Mouse (Mus musculus): ENCODE measurements at regions not wholly inside any gene's neighbourhood (a gene's known extent, or its start where the extent isn't known, plus 50 kb on each side); places are given as distances from the start of the nearest gene placed in this dataset.
"Not testable (repeated sequence)": the region's sequence is repeated elsewhere in the genome, so short reads cannot be mapped to it uniquely, and the experiment has no call there.

DNA sequence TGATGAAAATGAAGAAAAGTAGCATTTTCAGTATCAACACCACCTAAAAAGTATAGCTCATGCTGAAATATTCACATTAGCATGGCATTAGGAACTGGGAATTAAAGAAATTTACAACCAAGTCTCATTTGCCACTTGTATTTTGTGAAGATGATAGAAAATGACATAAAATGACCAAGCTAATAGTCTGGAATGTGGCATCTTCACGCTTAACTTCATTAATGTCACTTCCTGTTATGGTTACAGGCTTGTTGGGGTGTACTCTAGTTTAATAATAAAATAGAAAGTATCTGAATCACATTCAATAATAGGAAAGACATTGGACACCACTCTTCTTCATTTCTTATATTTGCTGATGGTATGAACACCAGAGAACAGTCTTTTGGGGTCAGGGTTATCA is 167.1 kb downstream of the Pcdh17 start:
- no peak for DNase-seq (ENCODE audit: low spot score)

DNA sequence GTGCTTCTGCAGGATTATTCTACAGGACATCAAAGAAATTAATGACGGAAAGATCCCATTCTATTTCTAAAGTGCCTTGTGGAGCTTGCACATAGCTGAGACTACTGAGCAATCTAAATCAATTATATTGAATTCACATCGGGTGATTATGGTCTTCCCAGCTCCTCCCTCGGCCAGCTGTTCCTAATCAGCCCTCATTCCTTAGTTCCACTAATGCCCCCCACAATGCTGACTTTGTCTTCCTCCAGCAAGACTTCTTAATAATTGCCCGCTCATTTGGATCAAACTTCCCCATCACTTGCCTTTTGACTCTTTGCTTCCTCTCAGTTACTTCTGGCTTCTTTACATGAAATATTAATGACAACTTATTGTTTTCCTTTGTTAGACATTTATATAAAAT is 169.2 kb downstream of the Pcdh17 start:
- DNase-seq (ENCODE audit: low spot score), result peak; percentile 40

DNA sequence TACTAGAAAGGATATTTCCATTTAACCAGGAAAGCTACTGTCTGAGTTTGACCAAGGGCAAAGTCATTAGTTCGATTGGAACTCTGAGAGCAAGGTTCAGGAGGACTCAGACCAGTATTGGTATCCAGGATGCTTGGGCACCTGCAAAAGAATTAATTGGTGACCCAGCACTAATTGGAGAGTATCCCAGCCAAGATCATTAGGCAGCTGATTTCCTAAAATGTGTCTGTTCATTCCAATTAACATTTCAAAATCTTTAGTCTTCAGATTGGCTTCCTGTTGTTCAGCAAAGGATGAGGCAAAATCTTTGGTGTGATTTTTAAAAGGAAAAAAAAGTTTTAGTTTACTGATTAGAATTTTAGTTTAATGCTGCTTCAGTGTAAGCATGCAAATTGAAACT is 201.7 kb downstream of the Pcdh17 start:
- DNase-seq (ENCODE audit: low spot score), result no peak

DNA sequence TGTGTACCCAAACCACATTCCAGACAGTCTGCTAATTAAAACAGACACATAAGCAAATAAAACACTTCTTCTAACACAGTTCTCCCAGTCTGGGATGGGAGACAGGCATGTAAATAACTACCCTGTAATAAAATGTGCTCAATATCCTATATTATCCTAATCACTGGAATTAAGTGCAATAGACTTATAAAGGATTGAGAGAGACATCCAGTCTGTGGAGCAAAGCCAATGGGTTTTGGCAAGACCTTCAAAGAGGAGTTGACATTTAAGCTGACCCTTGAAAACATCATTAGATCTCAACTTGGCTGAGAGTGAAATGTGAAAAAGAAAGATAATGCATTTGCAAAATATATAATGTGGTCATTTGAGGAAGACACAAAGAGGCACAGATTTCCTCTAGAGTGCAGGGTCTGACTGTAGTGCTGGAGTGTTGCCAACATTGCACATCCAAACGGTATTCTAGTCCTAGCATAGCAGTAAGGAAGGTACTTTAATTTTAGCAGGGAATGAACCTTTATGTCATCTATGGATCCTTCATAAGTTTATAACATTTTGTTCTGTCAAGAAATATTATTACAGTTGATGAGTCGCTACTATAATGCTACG is 202.7 kb downstream of the Pcdh17 start:
- no peak for DNase-seq (ENCODE audit: low spot score)

DNA sequence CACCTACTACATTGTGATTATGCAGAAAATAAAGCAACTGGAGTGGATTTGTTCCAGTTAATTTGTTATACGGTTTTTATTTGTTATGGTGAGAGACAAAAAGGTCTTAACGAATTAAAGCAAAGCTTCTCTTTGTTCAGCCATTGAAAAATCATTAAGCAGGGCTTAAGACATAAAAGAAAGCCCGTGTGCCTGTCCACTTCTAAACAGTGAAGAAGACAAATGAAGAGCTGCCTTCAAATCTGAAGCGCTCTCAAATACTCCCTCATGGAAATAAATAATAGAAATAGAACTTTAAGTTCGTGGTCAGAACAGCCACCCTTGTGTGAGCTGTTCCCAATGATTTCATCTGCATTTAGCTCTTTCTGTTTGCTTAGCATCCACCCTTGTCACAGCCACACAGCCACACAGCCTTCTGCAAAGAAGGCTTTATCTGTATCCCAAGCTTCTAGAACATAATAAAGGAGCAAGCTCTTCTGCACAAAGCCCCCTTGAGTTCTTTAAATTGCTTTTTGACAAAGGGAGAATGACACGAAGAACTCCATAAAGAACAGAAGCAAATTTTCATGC is 215.9 kb downstream of the Pcdh17 start:
- peak; percentile 15 for DNase-seq (ENCODE audit: low spot score)

DNA sequence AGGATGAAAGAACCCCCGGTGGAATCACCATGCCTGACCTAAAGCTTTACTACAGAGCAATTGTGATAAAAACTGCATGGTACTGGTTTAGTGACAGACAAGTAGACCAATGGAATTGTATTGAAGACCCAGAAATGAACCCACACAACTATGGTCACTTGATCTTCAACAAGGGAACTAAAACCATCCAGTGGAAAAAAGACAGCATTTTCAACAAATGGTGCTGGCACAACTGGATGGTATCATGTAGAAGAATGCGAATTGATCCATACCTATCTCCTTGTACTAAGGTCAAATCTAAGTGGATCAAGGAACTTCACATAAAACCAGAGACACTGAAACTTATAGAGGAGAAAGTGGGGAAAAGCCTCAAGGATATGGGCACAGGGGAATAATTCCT is 224.3 kb downstream of the Pcdh17 start:
- not testable (repeated sequence) for DNase-seq (ENCODE audit: low spot score)

DNA sequence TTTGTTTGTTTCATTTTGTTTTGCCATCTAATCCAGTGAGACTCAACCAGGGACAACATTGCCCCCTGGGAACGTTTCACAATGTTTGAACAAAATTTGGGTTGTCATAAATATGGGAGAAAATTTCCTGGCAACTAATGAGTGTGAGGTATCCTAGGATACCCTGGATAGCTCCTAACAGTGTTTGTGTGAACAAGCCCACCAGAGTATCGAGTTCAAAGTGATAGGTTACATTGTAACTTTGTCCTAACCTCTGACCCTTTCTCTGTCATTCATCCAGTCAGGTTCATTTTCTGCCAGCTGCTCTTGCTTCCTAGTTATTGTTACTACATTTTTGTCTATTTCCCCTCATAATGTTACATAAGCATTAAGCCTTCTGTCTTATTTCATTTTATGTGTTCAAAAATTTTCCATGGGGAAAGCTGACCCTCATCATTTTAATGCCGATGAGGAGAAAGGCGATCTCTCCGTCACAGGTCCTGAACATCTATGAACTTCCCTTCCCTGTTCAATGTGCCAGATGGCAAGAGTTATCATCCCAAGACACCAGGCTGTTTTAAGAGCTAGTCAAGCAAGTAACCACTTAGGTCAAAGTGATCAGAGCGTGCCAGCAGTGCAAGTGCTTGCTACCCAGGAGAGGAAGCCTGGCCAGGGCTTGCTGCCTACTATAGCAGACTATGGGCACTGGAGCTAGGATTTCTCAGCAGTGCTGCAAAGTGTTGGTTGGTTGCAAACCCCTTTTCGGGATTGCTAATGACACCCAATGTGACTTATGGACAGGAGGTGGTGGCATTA is 228.5 kb downstream of the Pcdh17 start:
- peak; percentile 27 for DNase-seq (ENCODE audit: low spot score)

DNA sequence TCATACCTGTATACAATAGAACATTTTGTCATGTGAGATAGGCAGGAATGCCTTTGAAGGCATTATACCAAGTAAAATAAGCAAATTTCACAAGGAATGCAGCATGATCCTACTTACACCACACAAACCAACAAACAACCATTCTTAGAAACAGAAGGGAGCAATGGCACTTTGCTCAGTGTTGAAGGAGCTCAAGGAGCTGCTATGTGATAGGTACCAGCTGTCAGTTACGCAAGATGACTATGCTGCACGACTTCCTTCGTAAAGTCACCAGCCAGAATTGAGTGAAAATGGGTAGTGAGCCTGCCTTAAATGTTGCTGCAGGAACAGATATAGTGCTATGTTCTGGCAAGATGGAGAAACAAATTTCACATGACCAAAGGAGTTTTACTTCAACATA is 243.5 kb downstream of the Pcdh17 start:
- no peak for DNase-seq (ENCODE audit: low spot score)

DNA sequence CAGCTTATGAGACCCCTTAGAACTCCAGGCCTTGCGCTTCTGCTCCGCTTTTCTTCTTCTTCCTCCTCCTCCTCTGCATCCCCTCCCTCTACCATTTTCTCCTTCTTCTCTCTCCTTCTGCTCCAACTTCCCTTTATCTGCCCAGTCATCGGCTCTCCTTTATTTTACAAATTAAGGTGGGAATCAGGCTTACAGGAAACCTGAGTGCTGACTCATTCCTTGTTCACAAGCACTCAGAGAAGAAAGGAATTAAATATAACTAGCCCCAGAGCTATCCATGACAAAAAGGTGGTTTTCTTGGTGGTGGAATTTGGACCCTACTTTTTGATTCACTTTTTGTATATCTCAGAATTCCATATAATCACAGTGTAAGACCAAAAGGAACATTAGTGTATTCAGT is 247.4 kb downstream of the Pcdh17 start:
- no peak for DNase-seq (ENCODE audit: low spot score)

Measured in embryo, embryonic 10 days (tissue).